8 mouse cellular contexts compared by ENCODE assay signal in genomic region chr15:12284794-12285534, GRCm38 (mm10). TPM values are rescaled to one million over a fixed set of nuclear protein-coding genes. Genes with fewer than 3 reads are reported as not detected.
DNase-seq lines count a peak whose midpoint lies in the region; TF ChIP-seq lines count a peak whose summit lies in the region.

No protein-coding gene starts in this region.

- H3K27ac ChIP-seq in layer of hippocampus, adult 2 months, result peak overlapping the region; percentile 78

- DNase-seq in layer of hippocampus, adult 2 months (ENCODE audit: low spot score in 2 of 2), result peak in 1 of 2 experiments; percentile 58
- DNase-seq in layer of hippocampus, postnatal 25 days (ENCODE audit: extremely low spot score in 1 of 2, low spot score in 1 of 2), result no peak
- peak; percentile 31 for DNase-seq in adipocyte (ENCODE audit: low spot score)
- DNase-seq in layer of hippocampus, adult 8-10 months (ENCODE audit: low spot score in 2 of 2), result peak; percentile 28 to 37
- peak; percentile 67 for DNase-seq in naive thymus-derived CD4-positive, alpha-beta T cell, adult 2 months (ENCODE audit: low read depth)
- no peak for DNase-seq in cerebellum, postnatal 36 days
- DNase-seq in ovary, postnatal 14 days (ENCODE audit: low spot score), result no peak
- DNase-seq in MN1 (ENCODE audit: low spot score), result no peak

- H3K4me3 ChIP-seq in layer of hippocampus, adult 2 months, result no peak overlapping the region

- TF ChIP-seq CTCF in layer of hippocampus, adult 2 months (conservative IDR thresholded peaks at IDR 0.05), result no peak

RNA-seq across cellular contexts. Expression of gene Golph3, which starts 36.3 kb away (rescaled TPM):
- 10 to 100 TPM; 91.3 to 94.5 TPM for total RNA-seq in layer of hippocampus, adult 2 months (2021)
- 10 to 100 TPM; 90.6 to 98.8 TPM for total RNA-seq in layer of hippocampus, postnatal 25 days (2021)
- 10 to 100 TPM; 80.3 to 88.4 (median 83.4) TPM for total RNA-seq in layer of hippocampus, adult 8-10 months (2022)

RNA-seq across cellular contexts. Expression of gene 1810049J17Rik, which starts 36.7 kb away (rescaled TPM):
- total RNA-seq in layer of hippocampus, adult 2 months (2021), result 1 to 10 TPM in 1 of 2 experiments, under 1 TPM in 1; 0.95 to 1.2 TPM
- total RNA-seq in layer of hippocampus, postnatal 25 days (2021), result under 1 TPM in 1 of 2 experiments, not detected in 1; 0.69 TPM
- total RNA-seq in layer of hippocampus, adult 8-10 months (2022), result 1 to 10 TPM in 1 of 4 experiments, not detected in 3; 1.6 TPM

Comparison
In these comparisons a context has a peak if more than half of its experiments do, and no peak if none do; other contexts are left out.
1. DNase-seq: peak in adipocyte (single experiment), layer of hippocampus, adult 8-10 months (2 of 2) and naive thymus-derived CD4-positive, alpha-beta T cell, adult 2 months (single experiment); none in layer of hippocampus, postnatal 25 days (0 of 2), cerebellum, postnatal 36 days (0 of 2), ovary, postnatal 14 days (single experiment) and MN1 (single experiment).